Mouse (Mus musculus) spleen, adult 2 months (tissue): ENCODE measurements around the gene Zfp568. TPM values are rescaled to one million over a fixed set of nuclear protein-coding genes. Genes with fewer than 3 reads are reported as not detected.
"Not testable (repeated sequence)": the region's sequence is repeated elsewhere in the genome, so short reads cannot be mapped to it uniquely, and the experiment has no call there.

Experiments
- DNase-seq, 2 experiments: peaks; one replicate each; pipeline versions ENCODE4 v3.0.0 to v3.0.0-alpha.2; 2012 to 2021; ENCODE audit warnings: low spot score in 2 of 2, low read depth in 1 of 2
- H3K27ac ChIP-seq: fragments of 200-500 bp; 2 replicates; pipeline ENCODE4 v1.5.1; 2012; ENCODE audit warnings: low read length, inconsistent platforms; ENCODE audit not compliant: insufficient read depth
- H3K27me3 ChIP-seq: fragments of 200-500 bp; 2 replicates; pipeline ENCODE4 v1.6.1; 2012; ENCODE audit warnings: mild to moderate bottlenecking, moderate library complexity, low read length, inconsistent platforms; ENCODE audit not compliant: control insufficient read depth, insufficient read depth
- H3K36me3 ChIP-seq: fragments of 200-500 bp; 2 replicates; pipeline ENCODE4 v1.6.1; 2012; ENCODE audit warnings: mild to moderate bottlenecking, low read length, inconsistent platforms; ENCODE audit not compliant: control insufficient read depth, insufficient read depth
- H3K4me1 ChIP-seq: fragments of 200-500 bp; 2 replicates; pipeline ENCODE4 v1.6.1; 2011; ENCODE audit warnings: inconsistent platforms; ENCODE audit not compliant: control insufficient read depth, insufficient read depth, insufficient read length
- H3K4me3 ChIP-seq: fragments of 200-500 bp; 2 replicates; pipeline ENCODE4 v1.5.1; 2011; ENCODE audit warnings: mild to moderate bottlenecking, inconsistent platforms; ENCODE audit not compliant: insufficient read depth, insufficient read length; ENCODE audit errors: extremely low read depth
- CTCF ChIP-seq: fragments of 200-500 bp; IDR thresholded peaks from 2 replicates; pipeline ENCODE4 v1.5.1; 2011; ENCODE audit warnings: mild to moderate bottlenecking, inconsistent platforms; ENCODE audit not compliant: insufficient read depth, insufficient read length, insufficient replicate concordance; ENCODE audit errors: extremely low read depth
- POLR2A ChIP-seq: fragments of 200-500 bp; IDR thresholded peaks from 2 replicates; pipeline ENCODE4 v1.6.1; 2011; ENCODE audit warnings: low read depth, low read length, inconsistent platforms
- WGBS: fragments of 180-500 bp; shearing (Covaris S2); methylation state at CpG from one replicate; pipeline ENCODE4 v1.1.7; 2018; 5-methylcytosine and 5-hydroxymethylcytosine counted together
- polyA plus RNA-seq: library from polyadenylated mRNA; depleted of rRNA; stranded (reverse); fragments of >200 nt; gene quantifications from 2 replicates; pipeline ENCODE4 v1.2.3, GENCODE M21; 2012

Zfp568 gene
- polyA plus RNA-seq, 1 experiment, result 3.0 TPM

- Histone ChIP-seq H3K27me3 (no peaks in the 10 kb centered on the region), H3K4me1 (no peaks in the 10 kb centered on the region), H3K36me3 (peaks cover 2% of the 10 kb centered on the region), H3K4me3 (peak within 1 kb of the TSS; percentile 93), H3K27ac (peak within 1 kb of the TSS; percentile 94)
- DNase-seq, result peak; percentile 32 to 67
- under 1% methylated on average over 52 of the region's 52 CpGs for WGBS
- TF ChIP-seq CTCF, result no peak
- TF ChIP-seq POLR2A, result no peak
These were observed 30.0 kb upstream of the Zfp568 start, which contains the start of gene Zfp74 for GRCm38 (mm10) chr7:29953513-29954401. Gene Zfp74 (minus strand): TSS chr7:29954089.

DNA sequence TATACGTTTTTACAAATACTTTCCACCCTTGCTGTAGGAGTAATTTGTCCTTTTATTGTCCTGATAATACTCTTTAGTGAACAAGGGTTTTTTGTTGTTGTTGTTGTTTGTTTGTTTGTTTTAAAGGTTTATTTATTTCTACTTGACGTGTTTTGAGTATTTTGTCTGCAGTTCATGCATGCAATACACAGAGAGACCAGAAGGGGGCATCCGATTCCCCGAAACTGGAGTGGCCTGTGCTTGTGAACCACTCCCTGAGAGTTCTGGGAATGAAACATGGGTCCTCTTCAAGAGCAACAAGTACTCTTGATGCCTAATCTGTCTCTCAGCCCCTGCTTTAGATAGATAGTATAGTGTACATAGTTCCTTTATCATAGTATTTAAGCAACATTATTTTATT lies 29.0 kb upstream of the Zfp568 start:
- 27% methylated on average over 4 of the region's 4 CpGs for WGBS
- Histone ChIP-seq H3K4me3 (no peak overlapping the region), H3K27ac (no peak overlapping the region), H3K27me3 (no peaks in the 10 kb centered on the region), H3K4me1 (no peaks in the 10 kb centered on the region), H3K36me3 (peaks cover 1% of the 10 kb centered on the region)
- no peak for TF ChIP-seq CTCF
- TF ChIP-seq POLR2A, result no peak
- DNase-seq, result no peak

DNA sequence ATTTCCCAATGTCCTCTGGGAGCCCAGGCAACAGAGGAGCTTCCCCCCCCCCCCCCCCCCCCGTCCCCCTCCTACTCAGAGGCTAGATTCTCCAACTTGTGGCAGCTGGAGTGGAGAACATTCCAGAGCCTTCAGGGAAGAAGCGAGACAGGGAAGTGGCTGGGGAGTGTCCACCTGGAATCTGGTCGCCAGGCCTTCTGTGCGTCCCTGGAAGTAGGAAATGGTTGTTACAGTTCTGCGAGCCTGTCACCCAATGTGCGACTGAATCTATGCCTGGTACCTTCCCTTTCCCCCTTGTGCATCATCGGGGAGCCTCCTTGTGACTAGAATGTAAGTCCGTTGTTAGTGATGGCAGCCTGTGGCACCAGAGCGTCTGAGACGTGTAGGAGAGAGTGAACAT lies 27.5 kb upstream of the Zfp568 start:
- H3K4me3 ChIP-seq, result no peak overlapping the region
- H3K27ac ChIP-seq, result no peak overlapping the region
- TF ChIP-seq CTCF (no peak), POLR2A (no peak)
- H3K27me3 ChIP-seq, result no peaks in the 10 kb centered on the region
- H3K4me1 ChIP-seq, result no peaks in the 10 kb centered on the region
- 86% methylated on average over 10 of the region's 10 CpGs for WGBS
- no peaks in the 10 kb centered on the region for H3K36me3 ChIP-seq
- DNase-seq, result no peak

GRCm38 (mm10) chr7:29958125-29958724 lies 25.5 kb upstream of the Zfp568 start:
- WGBS, result 59% methylated on average over 11 of the region's 11 CpGs
- no peak for DNase-seq
- Histone ChIP-seq H3K27me3 (no peaks in the 10 kb centered on the region), H3K4me3 (no peak overlapping the region), H3K36me3 (no peaks in the 10 kb centered on the region), H3K4me1 (no peaks in the 10 kb centered on the region), H3K27ac (no peak overlapping the region)
- no peak for TF ChIP-seq POLR2A
- no peak for TF ChIP-seq CTCF

GRCm38 (mm10) chr7:29959004-29959403 lies 24.8 kb upstream of the Zfp568 start:
- H3K4me1 ChIP-seq, result no peaks in the 10 kb centered on the region
- WGBS, result 67% methylated on average over 3 of the region's 3 CpGs

GRCm38 (mm10) chr7:29965115-29965810 lies 18.5 kb upstream of the Zfp568 start:
- H3K4me3 ChIP-seq, H3K4me1 ChIP-seq, H3K27me3 ChIP-seq, DNase-seq, H3K36me3 ChIP-seq, H3K27ac ChIP-seq: not testable (repeated sequence)
- WGBS, result 75% methylated on average over 39 of the region's 39 CpGs

More at GRCm38 (mm10) chr7:29959004-29959403, 24.8 kb upstream of the Zfp568 start:
- DNase-seq, result no peak
- Histone ChIP-seq H3K27ac (no peak overlapping the region), H3K36me3 (no peaks in the 10 kb centered on the region), H3K4me3 (no peak overlapping the region), H3K27me3 (no peaks in the 10 kb centered on the region)
- TF ChIP-seq POLR2A, result no peak
- no peak for TF ChIP-seq CTCF

GRCm38 (mm10) chr7:29970686-29971085 lies 13.1 kb upstream of the Zfp568 start:
- Histone ChIP-seq H3K4me1 (no peaks in the 10 kb centered on the region), H3K27ac (no peak overlapping the region), H3K4me3 (no peak overlapping the region), H3K27me3 (no peaks in the 10 kb centered on the region), H3K36me3 (no peaks in the 10 kb centered on the region)
- no peak for TF ChIP-seq POLR2A
- no peak for TF ChIP-seq CTCF
- no peak for DNase-seq
- WGBS, result 91% methylated on average over 9 of the region's 9 CpGs
